11 mouse cellular contexts compared by ENCODE assay signal in genomic region chr7:27367976-27368375, GRCm38 (mm10). TPM values are rescaled to one million over a fixed set of nuclear protein-coding genes. Genes with fewer than 3 reads are reported as not detected.
DNase-seq lines count a peak whose midpoint lies in the region; ATAC-seq and TF ChIP-seq lines count a peak whose summit lies in the region.
"Had no signal": no experiment of that assay in that cellular context is flagged by ENCODE, and none has a peak within 500 bp of the region (broad histone marks: within the 10 kb centered on the region; RNA-seq: fewer than 3 reads in every experiment).

No protein-coding gene starts in this region.

- H3K4me1 ChIP-seq in lung, embryonic 15.5 days = peaks cover 13% of the 10 kb centered on the region
- H3K4me1 ChIP-seq in lung, adult 2 months (ENCODE audit: control insufficient read depth, insufficient read depth, low read length) = no peaks in the 10 kb centered on the region
- peaks cover 7 to 30% of the 10 kb centered on the region in 2 experiments; a peak in 2 of 4 replicates for H3K4me1 ChIP-seq in ES-E14 (ENCODE audit: control insufficient read depth in 2 of 2, insufficient read depth in 2 of 2, low read length in 2 of 2, poor library complexity in 1 of 2)
- peaks cover 23% of the 10 kb centered on the region for H3K4me1 ChIP-seq in limb, embryonic 15.5 days

- peaks cover 100% of the 10 kb centered on the region for H3K27me3 ChIP-seq in lung, embryonic 15.5 days
- H3K27me3 ChIP-seq in limb, embryonic 15.5 days = peaks cover 99% of the 10 kb centered on the region

- peak overlapping the region; percentile 38 for H3K4me2 ChIP-seq in lung, embryonic 15.5 days
- H3K4me2 ChIP-seq in limb, embryonic 15.5 days = peak overlapping the region; percentile 29; the same call in 1 of the 2 replicates

- WGBS in lung, embryonic 15.5 days = 13% methylated on average over 11 of the region's 11 CpGs
- 15% methylated on average over 11 of the region's 11 CpGs for WGBS in lung, adult 2 months
- 12% methylated on average over 11 of the region's 11 CpGs for WGBS in limb, embryonic 15.5 days

- DNase-seq in lung, adult 2 months = no peak
- peak; percentile 82 for DNase-seq in ES-E14 (ENCODE audit: low read depth, low spot score)
- no peak for DNase-seq in layer of hippocampus, postnatal 25 days (ENCODE audit: extremely low spot score in 1 of 2, low spot score in 1 of 2)
- DNase-seq in cerebellum, adult 9-11 months = no peak
- DNase-seq: adrenal gland, postnatal 14 days; cerebellum, postnatal 14 days; kidney, adult 2 months; thymus, postnatal 25 days had no signal

- H3K9ac ChIP-seq in lung, embryonic 15.5 days = no peak overlapping the region
- H3K9ac ChIP-seq in ES-E14 (ENCODE audit: insufficient read depth, low read depth, low read length, poor library complexity, severe bottlenecking) = no peak overlapping the region
- H3K9ac ChIP-seq in limb, embryonic 15.5 days = no peak overlapping the region

- ATAC-seq in lung, embryonic 15.5 days (ENCODE audit: borderline replicate concordance, extremely low read depth, low FRiP score, low TSS enrichment) = peak; percentile 28; the same call in 1 of the 2 replicates
- ATAC-seq in common myeloid progenitor, adult 5-6 weeks (replicated peaks; ENCODE audit: low read depth, poor library complexity, severe bottlenecking) = peak; percentile 42
- no peak for ATAC-seq in limb, embryonic 15.5 days (ENCODE audit: insufficient number of reproducible peaks, low FRiP score, low TSS enrichment, low read depth)

- no peaks in the 10 kb centered on the region for H3K36me3 ChIP-seq in lung, embryonic 15.5 days
- H3K36me3 ChIP-seq in ES-E14 (ENCODE audit: control insufficient read depth, insufficient read depth, low read length, poor library complexity, severe bottlenecking) = peaks cover 6% of the 10 kb centered on the region
- H3K36me3 ChIP-seq in limb, embryonic 15.5 days = no peaks in the 10 kb centered on the region

- in situ Hi-C loops in ES-E14 (cut with MboI; ENCODE audit: low sequenced_read_pairs in 2 of 2, unreplicated experiment in 2 of 2) = no loop called here

- no peaks in the 10 kb centered on the region; the same call in 1 of the 2 replicates for H3K9me3 ChIP-seq in lung, embryonic 15.5 days
- no peaks in the 10 kb centered on the region for H3K9me3 ChIP-seq in ES-E14 (ENCODE audit: control insufficient read depth, insufficient read depth, low read depth, low read length)
- H3K9me3 ChIP-seq in limb, embryonic 15.5 days = no peaks in the 10 kb centered on the region

- TF ChIP-seq CTCF in lung, adult 2 months (IDR thresholded peaks at IDR 0.05; ENCODE audit: insufficient read depth, low read length) = no peak

- TF ChIP-seq POLR2A in lung, adult 2 months (IDR thresholded peaks at IDR 0.05; ENCODE audit: borderline replicate concordance, extremely low read depth, low read depth, low read length) = no peak

- H3K4me3 ChIP-seq in lung, embryonic 15.5 days = peak overlapping the region; percentile 13
- H3K4me3 ChIP-seq in lung, adult 2 months (replicated peaks; ENCODE audit: extremely low read depth, low read depth, low read length) = no peak overlapping the region
- H3K4me3 ChIP-seq in ES-E14 (ENCODE audit: insufficient read depth in 1 of 2, low read depth in 1 of 2, low read length in 2 of 2, poor library complexity in 1 of 2, severe bottlenecking in 1 of 2) = peak overlapping the region; percentile 7 to 42; a peak in 3 of 4 replicates
- peak overlapping the region; percentile 18 for H3K4me3 ChIP-seq in limb, embryonic 15.5 days

- no peak overlapping the region for H3K27ac ChIP-seq in lung, embryonic 15.5 days
- H3K27ac ChIP-seq in ES-E14 (ENCODE audit: insufficient read depth, low read depth, low read length, poor library complexity, severe bottlenecking) = no peak overlapping the region
- H3K27ac ChIP-seq in limb, embryonic 15.5 days = no peak overlapping the region

TF ChIP-seq in ES-E14, 5 proteins besides CTCF, POLR2A, EP300 and RAD21:
- TF ChIP-seq HCFC1 (IDR thresholded peaks at IDR 0.05; ENCODE audit: borderline replicate concordance, insufficient read depth, low read length) (peak; percentile 19; the same call in 1 of the 2 replicates), MAFK (IDR thresholded peaks at IDR 0.05; ENCODE audit: insufficient read depth, low read depth, low read length) (no peak)

RNA-seq across cellular contexts. Expression of gene Gm20479, which starts 10.8 kb away (rescaled TPM):
- 0.79 and 1.3 TPM in 2 replicates for polyA plus RNA-seq in lung, embryonic 15.5 days (2015; fragmentation: Nextera tagmentation; extraction: Ambion mirVana)
- polyA plus RNA-seq in lung, adult 2 months (2012; rRNA removed) = not detected in 2 replicates
- total RNA-seq in ES-E14 (2012; rRNA removed) = 1.4 and 1.5 TPM in 2 replicates
- 2.2 TPM in 1 of 2 replicates, not detected in the other for total RNA-seq in common myeloid progenitor, adult 5-6 weeks (2017)
- 0.31 and 0.67 TPM in 2 replicates for polyA plus RNA-seq in limb, embryonic 15.5 days (2015; fragmentation: Nextera tagmentation; extraction: Ambion mirVana)
- not detected for total RNA-seq in layer of hippocampus, postnatal 25 days (2021)
- polyA plus RNA-seq: kidney, adult 2 months had no signal

RNA-seq across cellular contexts. Expression of gene Shkbp1, which starts 12.2 kb away (rescaled TPM):
- 48.3 and 51.4 TPM in 2 replicates for polyA plus RNA-seq in lung, embryonic 15.5 days (2015; fragmentation: Nextera tagmentation; extraction: Ambion mirVana)
- polyA plus RNA-seq in lung, adult 2 months (2012; rRNA removed) = 76.4 and 85.1 TPM in 2 replicates
- total RNA-seq in ES-E14 (2012; rRNA removed) = 28.8 and 45.5 TPM in 2 replicates
- total RNA-seq in common myeloid progenitor, adult 5-6 weeks (2017) = 18.4 and 25.8 TPM in 2 replicates
- polyA plus RNA-seq in limb, embryonic 15.5 days (2015; fragmentation: Nextera tagmentation; extraction: Ambion mirVana) = 33.6 and 36.4 TPM in 2 replicates
- 10 to 100 TPM; 19.7 to 30.4 TPM for total RNA-seq in layer of hippocampus, postnatal 25 days (2021)

RNA-seq across cellular contexts. Expression of gene Ltbp4, which starts 30.5 kb away (rescaled TPM):
- polyA plus RNA-seq in lung, embryonic 15.5 days (2015; fragmentation: Nextera tagmentation; extraction: Ambion mirVana) = 96.2 and 102 TPM in 2 replicates
- 496 and 612 TPM in 2 replicates for polyA plus RNA-seq in lung, adult 2 months (2012; rRNA removed)
- total RNA-seq in ES-E14 (2012; rRNA removed) = 65.8 and 114 TPM in 2 replicates
- 0.44 TPM in 1 of 2 replicates, not detected in the other for total RNA-seq in common myeloid progenitor, adult 5-6 weeks (2017)
- 66.0 and 74.2 TPM in 2 replicates for polyA plus RNA-seq in limb, embryonic 15.5 days (2015; fragmentation: Nextera tagmentation; extraction: Ambion mirVana)
- total RNA-seq in layer of hippocampus, postnatal 25 days (2021) = 10 to 100 TPM; 47.2 to 61.7 TPM

Comparison
In these comparisons a context has a peak if more than half of its experiments do, and no peak if none do; other contexts are left out.
1. RNA of gene Ltbp4, which starts 30.5 kb away (total RNA-seq): 65.8 to 114 TPM in ES-E14 and 47.2 to 61.7 TPM in layer of hippocampus, postnatal 25 days; 0.44 TPM in common myeloid progenitor, adult 5-6 weeks; every median in the first group is over 10 times any median in the second.